Mouse (Mus musculus): ENCODE measurements at regions not wholly inside any gene's neighbourhood (a gene's known extent, or its start where the extent isn't known, plus 50 kb on each side); places are given as distances from the start of the nearest gene placed in this dataset.

GRCm38 (mm10) chr9:84828934-84829333 lies 483.6 kb upstream of the Gm11114 start:
- 72% methylated on average over 5 of the region's 5 CpGs for WGBS
- H3K9me3 ChIP-seq, result no peaks in the 10 kb centered on the region
- H3K4me2 ChIP-seq, result no peak overlapping the region
- ATAC-seq (ENCODE audit: low FRiP score, low read depth), result no peak
- no peak overlapping the region for H3K27ac ChIP-seq (replicated peaks)
- no peaks in the 10 kb centered on the region for H3K4me1 ChIP-seq (replicated peaks)
- H3K9ac ChIP-seq, result no peak overlapping the region
- no peaks in the 10 kb centered on the region for H3K36me3 ChIP-seq
- H3K4me3 ChIP-seq, result no peak overlapping the region
- H3K27me3 ChIP-seq, result no peaks in the 10 kb centered on the region

GRCm38 (mm10) chr9:84830639-84831038 lies 481.9 kb upstream of the Gm11114 start:
- Histone ChIP-seq H3K27ac (replicated peaks) (no peak overlapping the region), H3K4me1 (replicated peaks) (no peaks in the 10 kb centered on the region), H3K9me3 (no peaks in the 10 kb centered on the region), H3K36me3 (no peaks in the 10 kb centered on the region), H3K9ac (no peak overlapping the region), H3K27me3 (no peaks in the 10 kb centered on the region), H3K4me2 (no peak overlapping the region), H3K4me3 (no peak overlapping the region)
- ATAC-seq (ENCODE audit: low FRiP score, low read depth), result 0 out of 2 replicates have a peak, but pooled peaks have one; percentile 27
- 44% methylated on average over 2 of the region's 2 CpGs for WGBS

GRCm38 (mm10) chr9:84837498-84837897 lies 475.1 kb upstream of the Gm11114 start:
- Histone ChIP-seq H3K27ac (replicated peaks) (no peak overlapping the region), H3K9me3 (no peaks in the 10 kb centered on the region), H3K36me3 (no peaks in the 10 kb centered on the region), H3K9ac (no peak overlapping the region), H3K4me2 (no peak overlapping the region), H3K4me3 (no peak overlapping the region), H3K27me3 (no peaks in the 10 kb centered on the region), H3K4me1 (replicated peaks) (no peaks in the 10 kb centered on the region)
- no peak for ATAC-seq (ENCODE audit: low FRiP score, low read depth)
- WGBS, result 63% methylated on average over 1 of the region's 1 CpGs

GRCm38 (mm10) chr9:84844021-84844420 lies 468.6 kb upstream of the Gm11114 start:
- ATAC-seq (ENCODE audit: low FRiP score, low read depth), result no peak
- no peak overlapping the region for H3K4me2 ChIP-seq
- no peaks in the 10 kb centered on the region for H3K9me3 ChIP-seq
- no peak overlapping the region for H3K9ac ChIP-seq
- H3K4me1 ChIP-seq (replicated peaks), result no peaks in the 10 kb centered on the region
- H3K36me3 ChIP-seq, result no peaks in the 10 kb centered on the region
- no peak overlapping the region for H3K4me3 ChIP-seq
- no peaks in the 10 kb centered on the region for H3K27me3 ChIP-seq
- no peak overlapping the region for H3K27ac ChIP-seq (replicated peaks)

GRCm38 (mm10) chr9:84861600-84861999 lies 451.0 kb upstream of the Gm11114 start:
- peak overlapping the region; percentile 9; the same call in 1 of the 2 replicates for H3K4me2 ChIP-seq

GRCm38 (mm10) chr9:84863431-84863830 lies 449.1 kb upstream of the Gm11114 start:
- Histone ChIP-seq H3K4me2 (no peak overlapping the region), H3K4me1 (replicated peaks) (no peaks in the 10 kb centered on the region), H3K9ac (no peak overlapping the region), H3K9me3 (no peaks in the 10 kb centered on the region), H3K36me3 (no peaks in the 10 kb centered on the region), H3K27ac (replicated peaks) (no peak overlapping the region), H3K27me3 (no peaks in the 10 kb centered on the region), H3K4me3 (no peak overlapping the region)
- 90% methylated on average over 5 of the region's 5 CpGs for WGBS
- ATAC-seq (ENCODE audit: low FRiP score, low read depth), result no peak

More at GRCm38 (mm10) chr9:84861600-84861999, 451.0 kb upstream of the Gm11114 start:
- ATAC-seq (ENCODE audit: low FRiP score, low read depth), result no peak; the same call in 1 of the 2 replicates
- 66% methylated on average over 6 of the region's 6 CpGs for WGBS
- H3K9ac ChIP-seq, result no peak overlapping the region
- H3K4me3 ChIP-seq, result no peak overlapping the region
- no peaks in the 10 kb centered on the region for H3K36me3 ChIP-seq
- no peak overlapping the region; the same call in 1 of the 2 replicates for H3K27ac ChIP-seq (replicated peaks)
- no peaks in the 10 kb centered on the region for H3K4me1 ChIP-seq (replicated peaks)
- no peaks in the 10 kb centered on the region for H3K27me3 ChIP-seq
- no peaks in the 10 kb centered on the region for H3K9me3 ChIP-seq

GRCm38 (mm10) chr9:84894148-84894547 lies 418.4 kb upstream of the Gm11114 start:
- H3K4me1 ChIP-seq (replicated peaks), result no peaks in the 10 kb centered on the region
- no peak overlapping the region for H3K27ac ChIP-seq (replicated peaks)
- H3K4me3 ChIP-seq, result no peak overlapping the region
- no peak for ATAC-seq (ENCODE audit: low FRiP score, low read depth)
- WGBS, result 77% methylated on average over 2 of the region's 2 CpGs
- H3K4me2 ChIP-seq, result no peak overlapping the region
- no peaks in the 10 kb centered on the region for H3K9me3 ChIP-seq
- H3K9ac ChIP-seq, result no peak overlapping the region
- no peaks in the 10 kb centered on the region for H3K36me3 ChIP-seq
- no peaks in the 10 kb centered on the region for H3K27me3 ChIP-seq

- Histone ChIP-seq H3K27me3 (no peaks in the 10 kb centered on the region), H3K9me3 (no peaks in the 10 kb centered on the region), H3K4me3 (no peak overlapping the region), H3K36me3 (no peaks in the 10 kb centered on the region), H3K9ac (no peak overlapping the region), H3K27ac (replicated peaks) (no peak overlapping the region), H3K4me2 (no peak overlapping the region), H3K4me1 (replicated peaks) (no peaks in the 10 kb centered on the region)
- ATAC-seq (ENCODE audit: low FRiP score, low read depth), result no peak
- WGBS, result 36% methylated on average over 2 of the region's 2 CpGs
These were observed 416.5 kb upstream of the Gm11114 start for GRCm38 (mm10) chr9:84896073-84896472.

GRCm38 (mm10) chr9:84900643-84901042 lies 411.9 kb upstream of the Gm11114 start:
- Histone ChIP-seq H3K27ac (replicated peaks) (no peak overlapping the region), H3K4me1 (replicated peaks) (no peaks in the 10 kb centered on the region), H3K9me3 (no peaks in the 10 kb centered on the region), H3K4me3 (no peak overlapping the region), H3K36me3 (no peaks in the 10 kb centered on the region), H3K27me3 (no peaks in the 10 kb centered on the region), H3K9ac (no peak overlapping the region), H3K4me2 (no peak overlapping the region)
- no peak for ATAC-seq (ENCODE audit: low FRiP score, low read depth)
- 34% methylated on average over 2 of the region's 2 CpGs for WGBS

- H3K27me3 ChIP-seq, result no peaks in the 10 kb centered on the region
- H3K9me3 ChIP-seq, result no peaks in the 10 kb centered on the region
- no peak for ATAC-seq (ENCODE audit: low FRiP score, low read depth)
- H3K4me3 ChIP-seq, result no peak overlapping the region
- WGBS, result 88% methylated on average over 3 of the region's 3 CpGs
- no peaks in the 10 kb centered on the region for H3K4me1 ChIP-seq (replicated peaks)
- no peak overlapping the region for H3K27ac ChIP-seq (replicated peaks)
- H3K9ac ChIP-seq, result no peak overlapping the region
- H3K4me2 ChIP-seq, result no peak overlapping the region
- no peaks in the 10 kb centered on the region for H3K36me3 ChIP-seq
These were observed 406.3 kb upstream of the Gm11114 start for GRCm38 (mm10) chr9:84906244-84906643.

- H3K27ac ChIP-seq (replicated peaks), result no peak overlapping the region
- WGBS, result 88% methylated on average over 1 of the region's 1 CpGs
- no peak for ATAC-seq (ENCODE audit: low FRiP score, low read depth)
- no peaks in the 10 kb centered on the region for H3K36me3 ChIP-seq
- H3K4me1 ChIP-seq (replicated peaks), result no peaks in the 10 kb centered on the region
- no peak overlapping the region for H3K4me3 ChIP-seq
- no peaks in the 10 kb centered on the region for H3K9me3 ChIP-seq
- H3K9ac ChIP-seq, result no peak overlapping the region
- H3K4me2 ChIP-seq, result no peak overlapping the region
- H3K27me3 ChIP-seq, result no peaks in the 10 kb centered on the region
These were observed 399.3 kb upstream of the Gm11114 start for GRCm38 (mm10) chr9:84913321-84913720.

GRCm38 (mm10) chr9:84922306-84922705 lies 390.3 kb upstream of the Gm11114 start:
- no peak overlapping the region for H3K4me2 ChIP-seq
- no peaks in the 10 kb centered on the region for H3K27me3 ChIP-seq
- H3K4me1 ChIP-seq (replicated peaks), result no peaks in the 10 kb centered on the region
- 82% methylated on average over 4 of the region's 4 CpGs for whole genome bisulfite sequencing
- H3K9me3 ChIP-seq, result no peaks in the 10 kb centered on the region
- H3K4me3 ChIP-seq, result no peak overlapping the region
- no peak for ATAC-seq (ENCODE audit: low FRiP score, low read depth)
- H3K9ac ChIP-seq, result no peak overlapping the region
- no peak overlapping the region for H3K27ac ChIP-seq (replicated peaks)
- H3K36me3 ChIP-seq, result no peaks in the 10 kb centered on the region

- Histone ChIP-seq H3K4me1 (replicated peaks) (no peaks in the 10 kb centered on the region), H3K9ac (no peak overlapping the region), H3K4me3 (no peak overlapping the region), H3K27me3 (no peaks in the 10 kb centered on the region), H3K27ac (replicated peaks) (no peak overlapping the region), H3K9me3 (no peaks in the 10 kb centered on the region), H3K36me3 (no peaks in the 10 kb centered on the region), H3K4me2 (no peak overlapping the region)
- 89% methylated on average over 8 of the region's 8 CpGs for WGBS
- no peak for ATAC-seq (ENCODE audit: low FRiP score, low read depth)
These were observed 388.6 kb upstream of the Gm11114 start for GRCm38 (mm10) chr9:84923966-84924365.

Measured in hindbrain, embryonic 15.5 days (tissue).